Mouse (Mus musculus) lung, postnatal 0 days (tissue): ENCODE measurements around the gene Gm5868. TPM values are rescaled to one million over a fixed set of nuclear protein-coding genes. Genes with fewer than 3 reads are reported as not detected.
"Not testable (repeated sequence)": the region's sequence is repeated elsewhere in the genome, so short reads cannot be mapped to it uniquely, and the experiment has no call there.

Experiments
- ATAC-seq: fragments of 200-750 bp; cut with Nextera tagmentation; 2 replicates; pipeline ENCODE4 v1.8.0; 2017; ENCODE audit warnings: moderate library complexity
- DNase-seq: peaks from one replicate; pipeline ENCODE4 v3.0.0-alpha.2; 2016; ENCODE audit warnings: low spot score
- H3K27ac ChIP-seq: fragments of 300-500 bp; sonication (generic); 2 replicates; pipeline ENCODE4 v1.5.1; 2014; ENCODE audit warnings: antibody characterized with exemption, mild to moderate bottlenecking, low read length, mixed read lengths
- H3K27me3 ChIP-seq: fragments of 300-500 bp; sonication (generic); replicated peaks from 2 replicates; pipeline ENCODE4 v1.6.1; 2014; ENCODE audit warnings: low read length, mixed read lengths; ENCODE audit not compliant: insufficient read depth
- H3K36me3 ChIP-seq: fragments of 300-500 bp; sonication (generic); 2 replicates; pipeline ENCODE4 v1.6.1; 2014; ENCODE audit warnings: low read length, mixed read lengths; ENCODE audit not compliant: insufficient read depth
- H3K4me1 ChIP-seq: fragments of 300-500 bp; sonication (generic); 2 replicates; pipeline ENCODE4 v1.6.1; 2014; ENCODE audit warnings: antibody characterized with exemption, low read depth, low read length, mixed read lengths; ENCODE audit not compliant: insufficient read depth
- H3K4me2 ChIP-seq: fragments of 300-500 bp; sonication (generic); replicated peaks from 2 replicates; pipeline ENCODE4 v1.6.1; 2014; ENCODE audit warnings: low read depth, mild to moderate bottlenecking, low read length, moderate library complexity, mixed read lengths
- H3K4me3 ChIP-seq: fragments of 300-500 bp; sonication (generic); 2 replicates; pipeline ENCODE4 v1.5.1; 2014; ENCODE audit warnings: low read depth, low read length
- H3K9ac ChIP-seq: fragments of 300-500 bp; sonication (generic); replicated peaks from 2 replicates; pipeline ENCODE4 v1.6.1; 2014; ENCODE audit warnings: low read depth, mild to moderate bottlenecking
- H3K9me3 ChIP-seq: fragments of 300-500 bp; sonication (generic); 2 replicates; pipeline ENCODE4 v1.6.1; 2016; ENCODE audit warnings: low read length, mixed read lengths
- CTCF ChIP-seq: IDR thresholded peaks from 2 replicates; pipeline ENCODE4 v1.5.1; 2016; ENCODE audit warnings: antibody characterized with exemption, mild to moderate bottlenecking
- EP300 ChIP-seq: IDR thresholded peaks from 2 replicates; pipeline ENCODE4 v1.6.1; 2016; ENCODE audit warnings: antibody characterized with exemption, mild to moderate bottlenecking, control low read depth
- WGBS: fragments of 180-500 bp; shearing (Covaris S2); extraction: QIAGEN DNeasy Blood & Tissue Kit; methylation state at CpG from one replicate; pipeline ENCODE4 v1.1.7; 2014; 5-methylcytosine and 5-hydroxymethylcytosine counted together
- polyA plus RNA-seq: library from polyadenylated mRNA; unstranded; fragments of >200 nt; fragmentation: Nextera tagmentation; extraction: Ambion mirVana; gene quantifications from 2 replicates; pipeline ENCODE4 v1.2.1, GENCODE M21; 2015

Gm5868 gene
- polyA plus RNA-seq, 1 experiment from 2014 or later, result not detected

- Histone ChIP-seq H3K9ac (no peak overlapping the region), H3K9me3 (0 out of 2 replicates have a peak, but pooled peaks cover 3% of the 10 kb centered on the region), H3K27me3 (no peaks in the 10 kb centered on the region), H3K4me2 (no peak overlapping the region), H3K36me3 (no peaks in the 10 kb centered on the region), H3K27ac (no peak overlapping the region), H3K4me3 (no peak overlapping the region), H3K4me1 (no peaks in the 10 kb centered on the region)
- TF ChIP-seq CTCF, result no peak
- 81% methylated on average over 5 of the region's 5 CpGs for WGBS
- no peak for ATAC-seq
- DNase-seq, result no peak
Measured at GRCm38 (mm10) chr5:72565621-72566020, 21.7 kb downstream of the Gm5868 start.

GRCm38 (mm10) chr5:72563183-72563582, 24.2 kb downstream of the Gm5868 start:
- H3K36me3 ChIP-seq, H3K27ac ChIP-seq, H3K4me3 ChIP-seq, H3K27me3 ChIP-seq, H3K9ac ChIP-seq, H3K4me1 ChIP-seq, ATAC-seq, H3K9me3 ChIP-seq, H3K4me2 ChIP-seq, DNase-seq: not testable (repeated sequence)
- WGBS, result 93% methylated on average over 2 of the region's 2 CpGs

DNA sequence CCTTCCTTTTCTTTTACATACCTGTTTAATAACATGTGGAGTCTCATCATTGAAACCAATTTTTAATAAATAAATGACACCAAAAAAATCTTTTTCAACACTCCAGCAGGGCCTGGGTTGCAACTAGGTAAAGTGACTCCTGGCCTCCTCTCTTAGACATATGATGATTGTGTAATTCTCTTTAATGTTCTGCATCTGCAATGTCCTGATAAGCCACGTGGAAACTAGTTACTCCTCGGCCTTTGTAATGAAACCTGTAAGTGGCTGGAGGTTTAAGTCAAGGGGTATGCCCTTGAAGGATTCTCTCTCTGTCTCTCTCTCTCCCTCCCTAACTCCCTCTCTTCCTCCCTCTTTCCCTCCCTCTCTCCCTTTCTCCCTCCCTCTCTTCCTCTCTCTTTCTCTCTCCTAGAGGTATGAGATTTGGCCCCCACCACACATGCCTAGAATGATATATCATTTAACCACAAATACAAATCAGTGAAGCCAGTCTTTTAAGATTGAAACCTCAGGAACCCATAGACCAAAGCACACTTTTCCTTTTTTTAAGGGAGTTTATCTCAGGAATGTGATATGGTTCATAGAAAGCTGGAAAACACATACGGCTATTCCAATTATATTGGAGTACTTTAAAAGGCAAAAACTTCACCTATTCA, 26.2 kb downstream of the Gm5868 start:
- H3K9ac ChIP-seq, result no peak overlapping the region
- H3K27ac ChIP-seq, result no peak overlapping the region
- no peak for ATAC-seq
- H3K4me1 ChIP-seq, result no peaks in the 10 kb centered on the region
- 49% methylated on average over 3 of the region's 3 CpGs for WGBS
- H3K9me3 ChIP-seq, result no peaks in the 10 kb centered on the region
- H3K27me3 ChIP-seq, result no peaks in the 10 kb centered on the region
- no peak for TF ChIP-seq EP300
- no peak for TF ChIP-seq CTCF
- H3K4me3 ChIP-seq, result no peak overlapping the region
- H3K36me3 ChIP-seq, result no peaks in the 10 kb centered on the region
- H3K4me2 ChIP-seq, result no peak overlapping the region
- no peak for DNase-seq

DNA sequence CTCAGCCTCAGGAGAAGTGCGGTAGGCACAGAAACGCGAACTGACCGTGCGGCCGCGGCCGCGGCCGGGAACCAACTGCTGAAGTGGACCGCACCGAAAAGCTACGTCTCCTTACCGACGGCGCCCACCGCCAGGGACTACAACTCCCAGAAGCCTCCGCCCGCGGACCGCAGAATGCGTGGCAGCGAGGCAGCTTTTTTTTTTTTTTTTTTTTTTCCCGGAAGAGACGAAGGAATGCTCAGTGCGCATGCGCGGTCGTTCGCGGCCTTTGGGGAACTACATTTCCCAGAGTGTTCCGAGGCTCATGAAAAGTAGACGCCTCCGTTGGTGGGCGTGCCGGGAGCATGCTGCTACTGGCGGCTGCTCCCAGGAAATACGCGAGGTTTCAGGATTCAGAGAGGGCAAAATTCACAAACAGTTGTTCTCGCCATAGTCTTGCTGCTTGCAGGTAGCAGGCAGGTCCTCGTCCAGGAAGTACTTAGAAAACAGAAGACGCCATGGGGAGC, 27.8 kb downstream of the Gm5868 start, which contains the start of gene Nfxl1:
Nfxl1 (minus strand) TSS at position 141 of the 506 bp plus-strand sequence.
- TF ChIP-seq EP300, result no peak
- no peak for TF ChIP-seq CTCF
- Histone ChIP-seq H3K4me1 (no peaks in the 10 kb centered on the region), H3K4me3 (peak within 1 kb of the TSS; percentile 81), H3K36me3 (no peaks in the 10 kb centered on the region; the same call in 1 of the 2 replicates), H3K27me3 (no peaks in the 10 kb centered on the region), H3K9ac (peak within 1 kb of the TSS; percentile 85), H3K27ac (peak within 1 kb of the TSS; percentile 40; the same call in 1 of the 2 replicates), H3K4me2 (peak within 1 kb of the TSS; percentile 98), H3K9me3 (no peaks in the 10 kb centered on the region)
- ATAC-seq, result peak; percentile 97
- WGBS, result under 1% methylated on average over 42 of the region's 42 CpGs
- DNase-seq, result peak; percentile 99

- no peaks in the 10 kb centered on the region; the same call in 1 of the 2 replicates for H3K36me3 ChIP-seq
- H3K9ac ChIP-seq, result peak overlapping the region; percentile 85
- no peaks in the 10 kb centered on the region for H3K9me3 ChIP-seq
- DNase-seq (peak; percentile 16), ATAC-seq (peak; percentile 55)
- H3K27me3 ChIP-seq, result no peaks in the 10 kb centered on the region
- H3K4me1 ChIP-seq, result no peaks in the 10 kb centered on the region
- under 1% methylated on average over 57 of the region's 57 CpGs for WGBS
- H3K4me2 ChIP-seq, result peak overlapping the region; percentile 98
- no peak for TF ChIP-seq EP300
- no peak for TF ChIP-seq CTCF
- H3K4me3 ChIP-seq, result peak overlapping the region; percentile 81
- H3K27ac ChIP-seq, result no peak overlapping the region
Measured at GRCm38 (mm10) chr5:72558716-72559526, 28.4 kb downstream of the Gm5868 start.

GRCm38 (mm10) chr5:72556245-72556644, 31.1 kb downstream of the Gm5868 start:
- Histone ChIP-seq H3K27me3 (no peaks in the 10 kb centered on the region), H3K4me1 (no peaks in the 10 kb centered on the region), H3K36me3 (no peaks in the 10 kb centered on the region; the same call in 1 of the 2 replicates), H3K27ac (no peak overlapping the region), H3K4me2 (no peak overlapping the region), H3K9me3 (no peaks in the 10 kb centered on the region), H3K9ac (no peak overlapping the region), H3K4me3 (no peak overlapping the region)
- ATAC-seq (no peak), DNase-seq (no peak)
- TF ChIP-seq EP300 (no peak), CTCF (no peak)
- WGBS, result 81% methylated on average over 3 of the region's 3 CpGs
